Mouse (Mus musculus) CH12.LX (cell line): Measurements from ENCODE around the gene Nt5c3.

Source experiments
- CHD2 ChIP-seq: IDR thresholded peaks from 2 replicates; pipeline ENCODE4 v1.6.1; 2011; ENCODE audit warnings: low read length, improper control_type of control experiment
- CTCF ChIP-seq, 2 experiments: IDR thresholded peaks in 1 of 2; conservative IDR thresholded peaks in 1 of 2; 2 replicates each; pipeline ENCODE4 v1.5.1; 2011 to 2012; ENCODE audit warnings: low read depth in 2 of 2, low read length in 2 of 2, improper control_type of control experiment in 1 of 2, inconsistent platforms in 1 of 2, mild to moderate bottlenecking in 1 of 2, moderate library complexity in 1 of 2
- HCFC1 ChIP-seq: IDR thresholded peaks from 2 replicates; pipeline ENCODE4 v1.6.1; 2012; ENCODE audit warnings: low read depth, mild to moderate bottlenecking, inconsistent platforms, low read length, improper control_type of control experiment
- KAT2A ChIP-seq: IDR thresholded peaks from 2 replicates; pipeline ENCODE4 v1.6.1; 2012; ENCODE audit warnings: low read length, improper control_type of control experiment, inconsistent platforms; ENCODE audit not compliant: insufficient replicate concordance
- MAX ChIP-seq: IDR thresholded peaks from 2 replicates; pipeline ENCODE4 v1.6.1; 2011; ENCODE audit warnings: low read length, improper control_type of control experiment
- MXI1 ChIP-seq: IDR thresholded peaks from 2 replicates; pipeline ENCODE4 v1.6.1; 2011; ENCODE audit warnings: mild to moderate bottlenecking, low read depth, low read length, improper control_type of control experiment
- NRF1 ChIP-seq: IDR thresholded peaks from 2 replicates; pipeline ENCODE4 v1.6.1; 2014; ENCODE audit warnings: low read depth, mild to moderate bottlenecking, inconsistent platforms, low read length, improper control_type of control experiment, moderate library complexity
- POLR2A ChIP-seq: IDR thresholded peaks from 2 replicates; pipeline ENCODE4 v1.6.1; 2011; ENCODE audit warnings: low read depth, mild to moderate bottlenecking, improper control_type of control experiment, low read length
- RCOR1 ChIP-seq: conservative IDR thresholded peaks from 2 replicates; pipeline ENCODE4 v1.6.1; 2012; ENCODE audit warnings: low read depth, mild to moderate bottlenecking, inconsistent platforms, low read length, improper control_type of control experiment
- SIN3A ChIP-seq: IDR thresholded peaks from 2 replicates; pipeline ENCODE4 v1.6.1; 2012; ENCODE audit warnings: low read length, improper control_type of control experiment, inconsistent platforms

GRCm38 (mm10) chr6:56832830-56833229, 90.9 kb downstream of the Nt5c3 start:
- TF ChIP-seq NRF1 = no peak
- no peak for TF ChIP-seq POLR2A
- TF ChIP-seq KAT2A = no peak
- TF ChIP-seq SIN3A = no peak
- TF ChIP-seq RCOR1 = no peak
- no peak for TF ChIP-seq MXI1
- TF ChIP-seq CTCF (conservative IDR thresholded peaks at IDR 0.05 in 1 of 2, IDR thresholded peaks at IDR 0.05 in 1 of 2; ENCODE audit: low read depth in 2 of 2, low read length in 2 of 2) = no peak
- TF ChIP-seq HCFC1 = no peak
- no peak for TF ChIP-seq CHD2
- TF ChIP-seq MAX = no peak
